Mouse (Mus musculus): Measurements from ENCODE around the gene Kcnj16. TPM values are rescaled to one million over a fixed set of nuclear protein-coding genes. Genes with fewer than 3 reads are reported as not detected.

Kcnj16 gene
- 1.1 to 4.9 TPM (median 1.9 TPM) in 4 replicates for total RNA-seq (2023; ENCODE audit: inconsistent age)

GRCm38 (mm10) chr11:110967762-110968135, at the start of gene Kcnj16:
Kcnj16 (plus strand) TSS chr11:110968033.

GRCm38 (mm10) chr11:111065635-111066298, 97.9 kb downstream of the Kcnj16 start, which contains the start of gene Kcnj2:
Kcnj2 (plus strand) TSS chr11:111066164.

Other genes starting within 250 kb of the Kcnj16 start
- gene Kcnj2, start 98.1 kb downstream of the Kcnj16 start, total RNA-seq (2023; ENCODE audit: inconsistent age), result 0.09 to 0.12 TPM (median 0.10 TPM) in 3 of 4 replicates, not detected in the other